Mouse (Mus musculus): ENCODE data around the gene Frs3. TPM values are rescaled to one million over a fixed set of nuclear protein-coding genes. Genes with fewer than 3 reads are reported as not detected.
A peak's percentile ranks its signal among the peaks of the same experiment; 100 is the strongest.

Gene Frs3
- polyA plus RNA-seq, 1 experiment from 2014 or later: 6.8 TPM

DNA sequence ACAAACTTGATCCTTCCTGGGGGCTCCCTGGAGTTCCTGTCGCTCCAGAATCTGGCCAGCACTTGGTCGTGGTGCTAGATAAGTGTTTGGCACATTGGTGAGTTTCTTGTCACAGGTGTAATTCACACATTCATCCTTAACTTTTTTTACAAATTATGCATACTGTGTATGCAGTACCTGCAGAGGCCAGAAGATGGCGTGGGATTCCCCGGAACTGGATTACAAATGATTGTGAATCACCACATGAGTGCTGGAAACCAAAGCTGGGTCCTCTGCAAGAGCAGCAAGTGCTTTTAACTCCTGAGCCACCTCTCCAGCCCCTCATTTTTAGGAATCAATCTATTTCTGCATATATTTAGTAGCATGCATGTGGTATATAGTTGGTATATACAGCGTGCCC lies 63.0 kb downstream of the Frs3 start:
- DNase-seq (ENCODE audit: low spot score) (no peak), ATAC-seq (replicated peaks; ENCODE audit: low FRiP score, low read depth) (no peak)
- no peaks in the 10 kb centered on the region for H3K36me3 ChIP-seq (ENCODE audit: insufficient read depth, low read length)
- no peak overlapping the region for H3K4me2 ChIP-seq (ENCODE audit: low read length)
- H3K4me3 ChIP-seq (replicated peaks; ENCODE audit: low read depth, low read length): no peak overlapping the region
- 72% methylated on average over 5 of the region's 5 CpGs for whole genome bisulfite sequencing
- H3K4me1 ChIP-seq (replicated peaks; ENCODE audit: insufficient read depth, low read length): no peaks in the 10 kb centered on the region
- no peak overlapping the region for H3K9ac ChIP-seq (ENCODE audit: low read depth, low read length)
- no peaks in the 10 kb centered on the region for H3K9me3 ChIP-seq (replicated peaks; ENCODE audit: low read length)
- TF ChIP-seq CTCF (IDR thresholded peaks at IDR 0.05; ENCODE audit: low read depth): peak; percentile 21; the same call in 1 of the 2 replicates
- no peak overlapping the region for H3K27ac ChIP-seq
- H3K27me3 ChIP-seq (ENCODE audit: insufficient read depth, low read length): no peaks in the 10 kb centered on the region

GRCm38 (mm10) chr17:47753130-47753775 lies 64.4 kb downstream of the Frs3 start:
- Histone ChIP-seq H3K27me3 (ENCODE audit: insufficient read depth, low read length) (no peaks in the 10 kb centered on the region), H3K4me2 (ENCODE audit: low read length) (no peak overlapping the region), H3K27ac (no peak overlapping the region), H3K9me3 (replicated peaks; ENCODE audit: low read length) (no peaks in the 10 kb centered on the region), H3K9ac (ENCODE audit: low read depth, low read length) (no peak overlapping the region), H3K4me3 (replicated peaks; ENCODE audit: low read depth, low read length) (no peak overlapping the region), H3K4me1 (replicated peaks; ENCODE audit: insufficient read depth, low read length) (no peaks in the 10 kb centered on the region), H3K36me3 (ENCODE audit: insufficient read depth, low read length) (no peaks in the 10 kb centered on the region)
- TF ChIP-seq CTCF (IDR thresholded peaks at IDR 0.05; ENCODE audit: low read depth): no peak
- ATAC-seq (replicated peaks; ENCODE audit: low FRiP score, low read depth): no peak
- no peak for DNase-seq (ENCODE audit: low spot score)
- WGBS: 93% methylated on average over 8 of the region's 8 CpGs

Other genes starting within 250 kb of the Frs3 start
- 21.4 and 24.9 TPM in 2 replicates for gene Taf8, start 186.7 kb upstream of the Frs3 start, polyA plus RNA-seq (2015; fragmentation: Nextera tagmentation; extraction: Ambion mirVana)
- gene Ccnd3, start 184.0 kb upstream of the Frs3 start, polyA plus RNA-seq (2015; fragmentation: Nextera tagmentation; extraction: Ambion mirVana): 199 and 202 TPM in 2 replicates
- 14.7 and 15.7 TPM in 2 replicates for gene Bysl, start 77.5 kb upstream of the Frs3 start, polyA plus RNA-seq (2015; fragmentation: Nextera tagmentation; extraction: Ambion mirVana)
- 37.6 and 37.9 TPM in 2 replicates for gene Med20, start 77.4 kb upstream of the Frs3 start, polyA plus RNA-seq (2015; fragmentation: Nextera tagmentation; extraction: Ambion mirVana)
- 1.5 and 1.8 TPM in 2 replicates for gene Gm20517, start 77.4 kb upstream of the Frs3 start, polyA plus RNA-seq (2015; fragmentation: Nextera tagmentation; extraction: Ambion mirVana)
- gene Usp49, start 58.3 kb upstream of the Frs3 start, polyA plus RNA-seq (2015; fragmentation: Nextera tagmentation; extraction: Ambion mirVana): 2.9 and 4.1 TPM in 2 replicates
- 450 and 462 TPM in 2 replicates for gene Tomm6, start 644 bp upstream of the Frs3 start, polyA plus RNA-seq (2015; fragmentation: Nextera tagmentation; extraction: Ambion mirVana)
- gene Gm21981, start 5.4 kb downstream of the Frs3 start, polyA plus RNA-seq (2015; fragmentation: Nextera tagmentation; extraction: Ambion mirVana): 0.25 and 0.36 TPM in 2 replicates
- 1.1 and 1.2 TPM in 2 replicates for gene Prickle4, start 5.7 kb downstream of the Frs3 start, polyA plus RNA-seq (2015; fragmentation: Nextera tagmentation; extraction: Ambion mirVana)
- 0.08 and 0.09 TPM in 2 replicates for gene Pgc, start 37.8 kb downstream of the Frs3 start, polyA plus RNA-seq (2015; fragmentation: Nextera tagmentation; extraction: Ambion mirVana)
- 23.0 and 23.1 TPM in 2 replicates for gene Tfeb, start 48.0 kb downstream of the Frs3 start, polyA plus RNA-seq (2015; fragmentation: Nextera tagmentation; extraction: Ambion mirVana)
- gene Mdfi, start 145.7 kb downstream of the Frs3 start, polyA plus RNA-seq (2015; fragmentation: Nextera tagmentation; extraction: Ambion mirVana): 5.5 and 6.2 TPM in 2 replicates
- 7.7 and 9.5 TPM in 2 replicates for gene Foxp4, start 235.6 kb downstream of the Frs3 start, polyA plus RNA-seq (2015; fragmentation: Nextera tagmentation; extraction: Ambion mirVana)

All from kidney, postnatal 0 days (tissue).